Mouse (Mus musculus): ENCODE measurements around the gene Exosc6. TPM values are rescaled to one million over a fixed set of nuclear protein-coding genes. Genes with fewer than 3 reads are reported as not detected.
A peak's percentile ranks its signal among the peaks of the same experiment; 100 is the strongest.
"Not testable (repeated sequence)": the region's sequence is repeated elsewhere in the genome, so short reads cannot be mapped to it uniquely, and the experiment has no call there.

The Exosc6 gene
- polyA plus RNA-seq, 1 experiment from 2014 or later = 6.4 TPM

GRCm38 (mm10) chr8:111068660-111069059, 12.5 kb downstream of the Exosc6 start:
- not testable (repeated sequence) for H3K4me2 ChIP-seq (ENCODE audit: low read depth, low read length); H3K36me3 ChIP-seq (ENCODE audit: control insufficient read depth, insufficient read depth); H3K4me1 ChIP-seq (ENCODE audit: control insufficient read depth, insufficient read depth, low read length); H3K4me3 ChIP-seq (ENCODE audit: low read length); H3K9ac ChIP-seq (ENCODE audit: low read length); H3K27me3 ChIP-seq (ENCODE audit: control insufficient read depth, insufficient read depth, low read length); H3K9me3 ChIP-seq (replicated peaks; ENCODE audit: control insufficient read depth, low read length); ATAC-seq (replicated peaks; ENCODE audit: extremely low read depth, insufficient read depth, low FRiP score); H3K27ac ChIP-seq (ENCODE audit: low read length)
- WGBS = 85% methylated on average over 9 of the region's 9 CpGs

- no peak for ATAC-seq (replicated peaks; ENCODE audit: extremely low read depth, insufficient read depth, low FRiP score)
- no peak overlapping the region for H3K9ac ChIP-seq (ENCODE audit: low read length)
- no peaks in the 10 kb centered on the region for H3K36me3 ChIP-seq (ENCODE audit: control insufficient read depth, insufficient read depth)
- 69% methylated on average over 3 of the region's 3 CpGs for WGBS
- H3K4me2 ChIP-seq (ENCODE audit: low read depth, low read length) = no peak overlapping the region
- no peaks in the 10 kb centered on the region for H3K9me3 ChIP-seq (replicated peaks; ENCODE audit: control insufficient read depth, low read length)
- no peak overlapping the region for H3K27ac ChIP-seq (ENCODE audit: low read length)
- no peak overlapping the region for H3K4me3 ChIP-seq (ENCODE audit: low read length)
- H3K27me3 ChIP-seq (ENCODE audit: control insufficient read depth, insufficient read depth, low read length) = no peaks in the 10 kb centered on the region
- no peaks in the 10 kb centered on the region for H3K4me1 ChIP-seq (ENCODE audit: control insufficient read depth, insufficient read depth, low read length)
Observed at GRCm38 (mm10) chr8:111075926-111076325, 19.8 kb downstream of the Exosc6 start.

- no peaks in the 10 kb centered on the region for H3K27me3 ChIP-seq (ENCODE audit: control insufficient read depth, insufficient read depth, low read length)
- H3K4me3 ChIP-seq (ENCODE audit: low read length) = no peak overlapping the region
- no peak overlapping the region for H3K27ac ChIP-seq (ENCODE audit: low read length)
- no peaks in the 10 kb centered on the region for H3K4me1 ChIP-seq (ENCODE audit: control insufficient read depth, insufficient read depth, low read length)
- H3K36me3 ChIP-seq (ENCODE audit: control insufficient read depth, insufficient read depth) = no peaks in the 10 kb centered on the region
- H3K4me2 ChIP-seq (ENCODE audit: low read depth, low read length) = no peak overlapping the region
- H3K9ac ChIP-seq (ENCODE audit: low read length) = no peak overlapping the region
- 57% methylated on average over 5 of the region's 5 CpGs for WGBS
- no peaks in the 10 kb centered on the region for H3K9me3 ChIP-seq (replicated peaks; ENCODE audit: control insufficient read depth, low read length)
- no peak for ATAC-seq (replicated peaks; ENCODE audit: extremely low read depth, insufficient read depth, low FRiP score)
Observed at GRCm38 (mm10) chr8:111079461-111079860, 23.3 kb downstream of the Exosc6 start.

GRCm38 (mm10) chr8:111079861-111080271, 23.7 kb downstream of the Exosc6 start:
- H3K4me2 ChIP-seq (ENCODE audit: low read depth, low read length) = no peak overlapping the region
- 36% methylated on average over 6 of the region's 6 CpGs for WGBS
- no peak overlapping the region for H3K9ac ChIP-seq (ENCODE audit: low read length)
- no peaks in the 10 kb centered on the region for H3K4me1 ChIP-seq (ENCODE audit: control insufficient read depth, insufficient read depth, low read length)
- H3K36me3 ChIP-seq (ENCODE audit: control insufficient read depth, insufficient read depth) = no peaks in the 10 kb centered on the region
- H3K27me3 ChIP-seq (ENCODE audit: control insufficient read depth, insufficient read depth, low read length) = no peaks in the 10 kb centered on the region
- no peak for ATAC-seq (replicated peaks; ENCODE audit: extremely low read depth, insufficient read depth, low FRiP score)
- H3K9me3 ChIP-seq (replicated peaks; ENCODE audit: control insufficient read depth, low read length) = no peaks in the 10 kb centered on the region
- H3K4me3 ChIP-seq (ENCODE audit: low read length) = no peak overlapping the region
- H3K27ac ChIP-seq (ENCODE audit: low read length) = no peak overlapping the region

- ATAC-seq (replicated peaks; ENCODE audit: extremely low read depth, insufficient read depth, low FRiP score) = no peak
- H3K4me3 ChIP-seq (ENCODE audit: low read length) = no peak overlapping the region
- no peaks in the 10 kb centered on the region for H3K27me3 ChIP-seq (ENCODE audit: control insufficient read depth, insufficient read depth, low read length)
- no peaks in the 10 kb centered on the region for H3K4me1 ChIP-seq (ENCODE audit: control insufficient read depth, insufficient read depth, low read length)
- no peak overlapping the region for H3K4me2 ChIP-seq (ENCODE audit: low read depth, low read length)
- H3K27ac ChIP-seq (ENCODE audit: low read length) = no peak overlapping the region
- WGBS = 67% methylated on average over 12 of the region's 12 CpGs
- H3K9me3 ChIP-seq (replicated peaks; ENCODE audit: control insufficient read depth, low read length) = no peaks in the 10 kb centered on the region
- no peak overlapping the region for H3K9ac ChIP-seq (ENCODE audit: low read length)
- no peaks in the 10 kb centered on the region for H3K36me3 ChIP-seq (ENCODE audit: control insufficient read depth, insufficient read depth)
Observed at GRCm38 (mm10) chr8:111081580-111082258, 25.6 kb downstream of the Exosc6 start.

- H3K27ac ChIP-seq (ENCODE audit: low read length); H3K27me3 ChIP-seq (ENCODE audit: control insufficient read depth, insufficient read depth, low read length); H3K4me2 ChIP-seq (ENCODE audit: low read depth, low read length); H3K9ac ChIP-seq (ENCODE audit: low read length); H3K9me3 ChIP-seq (replicated peaks; ENCODE audit: control insufficient read depth, low read length); H3K36me3 ChIP-seq (ENCODE audit: control insufficient read depth, insufficient read depth); H3K4me3 ChIP-seq (ENCODE audit: low read length); ATAC-seq (replicated peaks; ENCODE audit: extremely low read depth, insufficient read depth, low FRiP score); H3K4me1 ChIP-seq (ENCODE audit: control insufficient read depth, insufficient read depth, low read length): not testable (repeated sequence)
- 73% methylated on average over 5 of the region's 5 CpGs for WGBS
Observed at GRCm38 (mm10) chr8:111083936-111084335, 27.8 kb downstream of the Exosc6 start.

GRCm38 (mm10) chr8:111090126-111090525, 34.0 kb downstream of the Exosc6 start:
- Histone ChIP-seq H3K36me3 (ENCODE audit: control insufficient read depth, insufficient read depth) (no peaks in the 10 kb centered on the region), H3K4me3 (ENCODE audit: low read length) (no peak overlapping the region), H3K9ac (ENCODE audit: low read length) (no peak overlapping the region), H3K27me3 (ENCODE audit: control insufficient read depth, insufficient read depth, low read length) (no peaks in the 10 kb centered on the region), H3K27ac (ENCODE audit: low read length) (no peak overlapping the region), H3K9me3 (replicated peaks; ENCODE audit: control insufficient read depth, low read length) (no peaks in the 10 kb centered on the region), H3K4me2 (ENCODE audit: low read depth, low read length) (no peak overlapping the region), H3K4me1 (ENCODE audit: control insufficient read depth, insufficient read depth, low read length) (peaks cover 3% of the 10 kb centered on the region)
- 0% methylated on average over 2 of the region's 2 CpGs for WGBS
- ATAC-seq (replicated peaks; ENCODE audit: extremely low read depth, insufficient read depth, low FRiP score) = no peak

- WGBS = 56% methylated on average over 7 of the region's 7 CpGs
- H3K36me3 ChIP-seq (ENCODE audit: control insufficient read depth, insufficient read depth) = no peaks in the 10 kb centered on the region
- H3K4me1 ChIP-seq (ENCODE audit: control insufficient read depth, insufficient read depth, low read length) = peaks cover 13% of the 10 kb centered on the region
- no peaks in the 10 kb centered on the region for H3K9me3 ChIP-seq (replicated peaks; ENCODE audit: control insufficient read depth, low read length)
- no peak overlapping the region for H3K4me2 ChIP-seq (ENCODE audit: low read depth, low read length)
- no peak for ATAC-seq (replicated peaks; ENCODE audit: extremely low read depth, insufficient read depth, low FRiP score)
- H3K9ac ChIP-seq (ENCODE audit: low read length) = no peak overlapping the region
- peak overlapping the region; percentile 51; the same call in 1 of the 2 replicates for H3K27ac ChIP-seq (ENCODE audit: low read length)
- H3K27me3 ChIP-seq (ENCODE audit: control insufficient read depth, insufficient read depth, low read length) = no peaks in the 10 kb centered on the region
- no peak overlapping the region for H3K4me3 ChIP-seq (ENCODE audit: low read length)
Observed at GRCm38 (mm10) chr8:111091706-111092105, 35.6 kb downstream of the Exosc6 start.

- H3K9ac ChIP-seq (ENCODE audit: low read length); H3K4me3 ChIP-seq (ENCODE audit: low read length); H3K36me3 ChIP-seq (ENCODE audit: control insufficient read depth, insufficient read depth); ATAC-seq (replicated peaks; ENCODE audit: extremely low read depth, insufficient read depth, low FRiP score); H3K27me3 ChIP-seq (ENCODE audit: control insufficient read depth, insufficient read depth, low read length); H3K9me3 ChIP-seq (replicated peaks; ENCODE audit: control insufficient read depth, low read length); H3K4me2 ChIP-seq (ENCODE audit: low read depth, low read length): not testable (repeated sequence)
- peaks cover 13% of the 10 kb centered on the region for H3K4me1 ChIP-seq (ENCODE audit: control insufficient read depth, insufficient read depth, low read length)
- peak within 1 kb of the TSS; percentile 51; the same call in 1 of the 2 replicates for H3K27ac ChIP-seq (ENCODE audit: low read length)
- 84% methylated on average over 5 of the region's 6 CpGs for WGBS
Observed at GRCm38 (mm10) chr8:111092326-111092725, 36.2 kb downstream of the Exosc6 start, which contains the start of gene Clec18a. TSS of gene Clec18a (minus strand) at chr8:111092426.

Data from heart, embryonic 16.5 days (tissue).